Mouse (Mus musculus): ENCODE data around the gene Dmrtc1c1. TPM values are rescaled to one million over a fixed set of nuclear protein-coding genes. Genes with fewer than 3 reads are reported as not detected.
"Not testable (repeated sequence)": the region's sequence is repeated elsewhere in the genome, so short reads cannot be mapped to it uniquely, and the experiment has no call there.

Gene Dmrtc1c1
- polyA plus RNA-seq (2015; fragmentation: Nextera tagmentation; extraction: Ambion mirVana) = not detected in 2 replicates

- WGBS = no CpG with 5 or more reads among the region's 14 CpGs
Observed at GRCm38 (mm10) chrX:102802663-102803062, at the start of gene Dmrtc1c1. Dmrtc1c1 (plus strand) TSS chrX:102802963.

GRCm38 (mm10) chrX:102765878-102766277, 36.9 kb upstream of the Dmrtc1c1 start:
- WGBS = 62% methylated on average over 4 of the region's 4 CpGs
- H3K4me3 ChIP-seq (replicated peaks; ENCODE audit: low read length) = no peak overlapping the region
- no peak for ATAC-seq
- no peaks in the 10 kb centered on the region for H3K4me1 ChIP-seq (replicated peaks; ENCODE audit: control insufficient read depth, insufficient read depth, low read length)
- H3K27ac ChIP-seq (ENCODE audit: low read length) = no peak overlapping the region
- no peak overlapping the region for H3K4me2 ChIP-seq (ENCODE audit: low read length)
- no peaks in the 10 kb centered on the region for H3K9me3 ChIP-seq (ENCODE audit: control insufficient read depth, low read length)
- no peak overlapping the region for H3K9ac ChIP-seq (replicated peaks; ENCODE audit: low read depth, low read length)
- no peaks in the 10 kb centered on the region for H3K27me3 ChIP-seq (replicated peaks; ENCODE audit: control insufficient read depth, insufficient read depth, low read length)
- H3K36me3 ChIP-seq (ENCODE audit: control insufficient read depth, insufficient read depth) = no peaks in the 10 kb centered on the region

More at GRCm38 (mm10) chrX:102802663-102803062, at the start of gene Dmrtc1c1:
- ATAC-seq; H3K4me1 ChIP-seq (replicated peaks; ENCODE audit: control insufficient read depth, insufficient read depth, low read length); H3K9me3 ChIP-seq (ENCODE audit: control insufficient read depth, low read length); H3K27ac ChIP-seq (ENCODE audit: low read length); H3K4me2 ChIP-seq (ENCODE audit: low read length); H3K27me3 ChIP-seq (replicated peaks; ENCODE audit: control insufficient read depth, insufficient read depth, low read length); H3K36me3 ChIP-seq (ENCODE audit: control insufficient read depth, insufficient read depth); H3K9ac ChIP-seq (replicated peaks; ENCODE audit: low read depth, low read length); H3K4me3 ChIP-seq (replicated peaks; ENCODE audit: low read length): not testable (repeated sequence)

- no peaks in the 10 kb centered on the region; the same call in 1 of the 2 replicates for H3K27me3 ChIP-seq (replicated peaks; ENCODE audit: control insufficient read depth, insufficient read depth, low read length)
- H3K4me3 ChIP-seq (replicated peaks; ENCODE audit: low read length) = no peak overlapping the region
- ATAC-seq = no peak
- H3K9ac ChIP-seq (replicated peaks; ENCODE audit: low read depth, low read length) = no peak overlapping the region
- H3K9me3 ChIP-seq (ENCODE audit: control insufficient read depth, low read length) = no peaks in the 10 kb centered on the region
- WGBS = 74% methylated on average over 4 of the region's 4 CpGs
- H3K27ac ChIP-seq (ENCODE audit: low read length) = no peak overlapping the region
- no peaks in the 10 kb centered on the region for H3K36me3 ChIP-seq (ENCODE audit: control insufficient read depth, insufficient read depth)
- H3K4me2 ChIP-seq (ENCODE audit: low read length) = no peak overlapping the region
- H3K4me1 ChIP-seq (replicated peaks; ENCODE audit: control insufficient read depth, insufficient read depth, low read length) = no peaks in the 10 kb centered on the region
Observed at GRCm38 (mm10) chrX:102812311-102812710, 9.5 kb downstream of the Dmrtc1c1 start.

- WGBS = 83% methylated on average over 1 of the region's 13 CpGs
- not testable (repeated sequence) for H3K9me3 ChIP-seq (ENCODE audit: control insufficient read depth, low read length); H3K27ac ChIP-seq (ENCODE audit: low read length); H3K9ac ChIP-seq (replicated peaks; ENCODE audit: low read depth, low read length); H3K4me2 ChIP-seq (ENCODE audit: low read length); H3K27me3 ChIP-seq (replicated peaks; ENCODE audit: control insufficient read depth, insufficient read depth, low read length); H3K4me3 ChIP-seq (replicated peaks; ENCODE audit: low read length); ATAC-seq; H3K4me1 ChIP-seq (replicated peaks; ENCODE audit: control insufficient read depth, insufficient read depth, low read length); H3K36me3 ChIP-seq (ENCODE audit: control insufficient read depth, insufficient read depth)
Observed at GRCm38 (mm10) chrX:102854516-102854915, 51.8 kb downstream of the Dmrtc1c1 start, which contains the start of gene Dmrtc1c2. Dmrtc1c2 (minus strand) TSS chrX:102854616.

Other genes with a start within 250 kb of the Dmrtc1c1 start
- gene Phka1, start 158.7 kb upstream of the Dmrtc1c1 start, polyA plus RNA-seq (2015; fragmentation: Nextera tagmentation; extraction: Ambion mirVana) = 4.6 and 5.5 TPM in 2 replicates
- not detected in 2 replicates for gene Gm3880, start 116.0 kb upstream of the Dmrtc1c1 start, polyA plus RNA-seq (2015; fragmentation: Nextera tagmentation; extraction: Ambion mirVana)
- gene Gm9112, start 95.3 kb upstream of the Dmrtc1c1 start, polyA plus RNA-seq (2015; fragmentation: Nextera tagmentation; extraction: Ambion mirVana) = not detected in 2 replicates
- not detected in 2 replicates for gene Dmrtc1b, start 95.1 kb upstream of the Dmrtc1c1 start, polyA plus RNA-seq (2015; fragmentation: Nextera tagmentation; extraction: Ambion mirVana)
- gene Dmrtc1c2, start 51.7 kb downstream of the Dmrtc1c1 start, polyA plus RNA-seq (2015; fragmentation: Nextera tagmentation; extraction: Ambion mirVana) = not detected in 2 replicates
- gene 1700031F05Rik, start 65.0 kb downstream of the Dmrtc1c1 start, polyA plus RNA-seq (2015; fragmentation: Nextera tagmentation; extraction: Ambion mirVana) = not detected in 2 replicates
- gene Dmrtc1a, start 105.7 kb downstream of the Dmrtc1c1 start, polyA plus RNA-seq (2015; fragmentation: Nextera tagmentation; extraction: Ambion mirVana) = 1.8 TPM in 2 replicates
- not detected in 2 replicates for gene 1700011M02Rik, start 105.9 kb downstream of the Dmrtc1c1 start, polyA plus RNA-seq (2015; fragmentation: Nextera tagmentation; extraction: Ambion mirVana)
- not detected in 2 replicates for gene 1700018G05Rik, start 125.4 kb downstream of the Dmrtc1c1 start, polyA plus RNA-seq (2015; fragmentation: Nextera tagmentation; extraction: Ambion mirVana)